Mouse (Mus musculus): ENCODE results near the gene Ankrd42. TPM values are rescaled to one million over a fixed set of nuclear protein-coding genes. Genes with fewer than 3 reads are reported as not detected.

Gene Ankrd42
- total and polyA plus RNA-seq, 3 experiments: 0.49 to 0.84 (median 0.73) TPM

GRCm38 (mm10) chr7:92590842-92591241 is 46.1 kb downstream of the Ankrd42 start:
- intact Hi-C loops (cut with DNase I): no loop called here
- TF ChIP-seq POLR2A (IDR thresholded peaks at IDR 0.05; ENCODE audit: insufficient read depth, low read depth, low read length) (no peak), EP300 (IDR thresholded peaks at IDR 0.05; ENCODE audit: insufficient read depth, low read depth, low read length) (no peak), CTCF (IDR thresholded peaks at IDR 0.05) (no peak)

GRCm38 (mm10) chr7:92589986-92590385 is 47.0 kb downstream of the Ankrd42 start:
- no peak overlapping the region for H3K9ac ChIP-seq (ENCODE audit: low read depth, low read length)
- no peak overlapping the region for H3K4me3 ChIP-seq
- H3K27me3 ChIP-seq (ENCODE audit: control insufficient read depth, insufficient read depth, low read length): no peaks in the 10 kb centered on the region
- 82% methylated on average over 7 of the region's 7 CpGs for WGBS
- intact Hi-C loops (cut with DNase I): no loop called here
- H3K4me1 ChIP-seq (ENCODE audit: control insufficient read depth, insufficient read depth, low read length): no peaks in the 10 kb centered on the region
- TF ChIP-seq CTCF (IDR thresholded peaks at IDR 0.05): no peak
- TF ChIP-seq POLR2A (IDR thresholded peaks at IDR 0.05; ENCODE audit: insufficient read depth, low read depth, low read length): no peak
- no peak for TF ChIP-seq EP300 (IDR thresholded peaks at IDR 0.05; ENCODE audit: insufficient read depth, low read depth, low read length)
- no peaks in the 10 kb centered on the region for H3K79me2 ChIP-seq (replicated peaks; ENCODE audit: control insufficient read depth, insufficient read depth, low read length)
- DNase-seq: no peak
- no peak overlapping the region for H3K27ac ChIP-seq
- H3K36me3 ChIP-seq (ENCODE audit: control insufficient read depth, insufficient read depth, low read length): no peaks in the 10 kb centered on the region

More at GRCm38 (mm10) chr7:92590842-92591241, 46.1 kb downstream of the Ankrd42 start:
- Histone ChIP-seq H3K27me3 (ENCODE audit: control insufficient read depth, insufficient read depth, low read length) (no peaks in the 10 kb centered on the region), H3K36me3 (ENCODE audit: control insufficient read depth, insufficient read depth, low read length) (no peaks in the 10 kb centered on the region), H3K79me2 (replicated peaks; ENCODE audit: control insufficient read depth, insufficient read depth, low read length) (no peaks in the 10 kb centered on the region), H3K9ac (ENCODE audit: low read depth, low read length) (no peak overlapping the region), H3K27ac (no peak overlapping the region), H3K4me1 (ENCODE audit: control insufficient read depth, insufficient read depth, low read length) (no peaks in the 10 kb centered on the region), H3K4me3 (no peak overlapping the region)
- DNase-seq: no peak
- WGBS: 88% methylated on average over 2 of the region's 2 CpGs

GRCm38 (mm10) chr7:92583567-92583966 is 53.4 kb downstream of the Ankrd42 start:
- WGBS: 91% methylated on average over 7 of the region's 7 CpGs
- Histone ChIP-seq H3K79me2 (replicated peaks; ENCODE audit: control insufficient read depth, insufficient read depth, low read length) (no peaks in the 10 kb centered on the region), H3K27me3 (ENCODE audit: control insufficient read depth, insufficient read depth, low read length) (no peaks in the 10 kb centered on the region), H3K9ac (ENCODE audit: low read depth, low read length) (no peak overlapping the region), H3K36me3 (ENCODE audit: control insufficient read depth, insufficient read depth, low read length) (no peaks in the 10 kb centered on the region), H3K4me1 (ENCODE audit: control insufficient read depth, insufficient read depth, low read length) (no peaks in the 10 kb centered on the region), H3K27ac (no peak overlapping the region), H3K4me3 (no peak overlapping the region)
- DNase-seq: no peak
- TF ChIP-seq CTCF (IDR thresholded peaks at IDR 0.05) (no peak), EP300 (IDR thresholded peaks at IDR 0.05; ENCODE audit: insufficient read depth, low read depth, low read length) (no peak), POLR2A (IDR thresholded peaks at IDR 0.05; ENCODE audit: insufficient read depth, low read depth, low read length) (no peak)
- intact Hi-C loops (cut with DNase I): no loop called here

GRCm38 (mm10) chr7:92580491-92581207 is 56.3 kb downstream of the Ankrd42 start:
- H3K9ac ChIP-seq (ENCODE audit: low read depth, low read length): no peak overlapping the region
- H3K4me3 ChIP-seq: no peak overlapping the region
- H3K36me3 ChIP-seq (ENCODE audit: control insufficient read depth, insufficient read depth, low read length): 0 out of 2 replicates have a peak, but pooled peaks cover 3% of the 10 kb centered on the region
- H3K4me1 ChIP-seq (ENCODE audit: control insufficient read depth, insufficient read depth, low read length): no peaks in the 10 kb centered on the region
- WGBS: 77% methylated on average over 5 of the region's 5 CpGs
- no peak overlapping the region for H3K27ac ChIP-seq
- intact Hi-C loops (cut with DNase I): no loop called here
- no peak for TF ChIP-seq CTCF (IDR thresholded peaks at IDR 0.05)
- TF ChIP-seq EP300 (IDR thresholded peaks at IDR 0.05; ENCODE audit: insufficient read depth, low read depth, low read length): no peak
- TF ChIP-seq POLR2A (IDR thresholded peaks at IDR 0.05; ENCODE audit: insufficient read depth, low read depth, low read length): no peak
- H3K27me3 ChIP-seq (ENCODE audit: control insufficient read depth, insufficient read depth, low read length): no peaks in the 10 kb centered on the region
- DNase-seq: no peak
- no peaks in the 10 kb centered on the region for H3K79me2 ChIP-seq (replicated peaks; ENCODE audit: control insufficient read depth, insufficient read depth, low read length)

- WGBS: 96% methylated on average over 1 of the region's 1 CpGs
- no peak for DNase-seq
- intact Hi-C loops (cut with DNase I): no loop called here
- H3K9ac ChIP-seq (ENCODE audit: low read depth, low read length): no peak overlapping the region
- H3K27ac ChIP-seq: no peak overlapping the region
- H3K4me3 ChIP-seq: no peak overlapping the region
- no peaks in the 10 kb centered on the region for H3K4me1 ChIP-seq (ENCODE audit: control insufficient read depth, insufficient read depth, low read length)
- no peaks in the 10 kb centered on the region for H3K79me2 ChIP-seq (replicated peaks; ENCODE audit: control insufficient read depth, insufficient read depth, low read length)
- TF ChIP-seq EP300 (IDR thresholded peaks at IDR 0.05; ENCODE audit: insufficient read depth, low read depth, low read length) (no peak), CTCF (IDR thresholded peaks at IDR 0.05) (no peak), POLR2A (IDR thresholded peaks at IDR 0.05; ENCODE audit: insufficient read depth, low read depth, low read length) (no peak)
- peaks cover 3% of the 10 kb centered on the region; the same call in 1 of the 2 replicates for H3K36me3 ChIP-seq (ENCODE audit: control insufficient read depth, insufficient read depth, low read length)
- H3K27me3 ChIP-seq (ENCODE audit: control insufficient read depth, insufficient read depth, low read length): no peaks in the 10 kb centered on the region
Observed at GRCm38 (mm10) chr7:92566775-92567174, 70.2 kb downstream of the Ankrd42 start.
